Mouse (Mus musculus): ENCODE measurements around the gene Gm13290.

GRCm38 (mm10) chr4:88822995-88823394, 49.4 kb downstream of the Gm13290 start:
- TF ChIP-seq CTCF (IDR thresholded peaks at IDR 0.05; ENCODE audit: low read depth): peak; percentile 71
- TF ChIP-seq EP300 (optimal IDR thresholded peaks at IDR 0.05): no peak
